Mouse (Mus musculus) hematopoietic multipotent progenitor cell, adult 10-12 weeks (in vitro differentiated cells): ENCODE measurements around the gene Uba2. TPM values are rescaled to one million over a fixed set of nuclear protein-coding genes. Genes with fewer than 3 reads are reported as not detected.

Source experiments
- polyA plus RNA-seq: library from polyadenylated mRNA; stranded (reverse); fragments of >175 nt; gene quantifications from 2 replicates; pipeline ENCODE4 v1.2.3, GENCODE M21; 2012; ENCODE audit warnings: low replicate concordance

Gene Uba2
- 12.7 and 14.3 TPM in 2 replicates for polyA plus RNA-seq

DNA sequence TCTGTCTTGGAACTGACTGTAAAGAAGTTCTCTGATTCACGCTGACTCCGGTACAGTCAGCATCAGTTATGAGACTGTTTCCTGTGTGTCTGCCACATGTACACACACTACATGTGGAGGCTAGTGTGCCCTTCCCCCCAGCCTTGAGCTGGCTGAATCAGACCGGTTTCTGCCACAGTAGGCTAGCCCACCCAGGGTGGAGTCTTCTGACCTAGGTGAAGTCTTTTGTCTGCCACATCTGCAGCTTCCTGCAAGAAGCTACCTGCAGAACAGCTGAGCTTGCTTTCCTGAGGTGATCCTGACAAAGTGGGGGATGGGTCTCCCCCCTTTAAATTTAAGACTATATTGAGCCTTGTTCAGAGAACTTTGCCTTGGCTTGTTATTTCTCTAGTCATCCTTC, at the start of gene Uba2:
Gene Uba2, minus strand, starts transcription at position 146 of the 400 bp plus-strand sequence.

DNA sequence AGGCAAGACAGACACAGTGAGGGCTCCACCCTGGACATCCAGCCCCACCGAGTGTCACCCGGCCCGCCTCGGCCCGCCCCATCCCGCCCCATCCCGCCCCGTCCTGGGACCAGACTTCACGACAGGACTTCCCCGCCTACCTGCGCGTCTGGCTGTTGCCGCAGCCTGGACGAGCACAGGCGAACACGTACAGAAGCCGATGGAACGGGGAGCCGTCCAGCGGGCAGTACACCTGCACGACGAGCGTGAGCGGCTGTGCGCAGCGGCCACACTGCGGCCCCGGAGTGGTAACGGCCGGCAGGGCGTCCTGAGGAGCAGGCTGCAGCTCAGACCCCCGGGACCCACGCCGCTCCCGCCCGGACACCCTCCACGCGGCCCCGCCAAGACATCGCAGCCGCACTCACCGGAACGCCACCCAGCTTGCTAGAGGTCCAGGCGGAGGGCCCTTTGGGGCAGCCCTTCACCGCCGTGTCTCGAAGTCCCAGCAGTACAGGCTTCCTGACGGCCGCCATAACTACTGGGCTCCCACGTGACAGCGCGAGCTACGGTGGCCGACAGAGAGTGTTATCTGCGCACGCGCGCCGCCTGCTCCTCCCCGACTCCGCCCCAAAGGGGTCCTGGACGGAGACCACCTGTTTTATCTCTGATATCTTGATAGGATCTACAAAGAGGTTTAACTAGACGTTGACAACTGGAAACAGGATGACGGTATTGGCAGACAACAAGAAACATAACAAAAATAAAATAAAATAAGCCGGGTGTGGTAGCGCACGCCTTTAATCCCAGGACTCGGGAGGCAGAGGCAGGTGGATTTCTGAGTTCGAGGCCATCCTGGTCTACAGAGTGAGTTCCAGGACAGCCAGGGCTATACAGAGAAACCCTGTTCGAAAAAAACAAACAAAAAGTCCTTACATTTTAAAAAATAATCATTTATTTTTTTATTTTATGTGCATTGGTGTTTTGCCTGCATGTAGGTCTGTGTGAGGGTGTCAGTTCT, 27.0 kb upstream of the Uba2 start, which contains the start of gene Pdcd2l:
Gene Pdcd2l, minus strand, starts transcription at position 530 of the 997 bp plus-strand sequence.

DNA sequence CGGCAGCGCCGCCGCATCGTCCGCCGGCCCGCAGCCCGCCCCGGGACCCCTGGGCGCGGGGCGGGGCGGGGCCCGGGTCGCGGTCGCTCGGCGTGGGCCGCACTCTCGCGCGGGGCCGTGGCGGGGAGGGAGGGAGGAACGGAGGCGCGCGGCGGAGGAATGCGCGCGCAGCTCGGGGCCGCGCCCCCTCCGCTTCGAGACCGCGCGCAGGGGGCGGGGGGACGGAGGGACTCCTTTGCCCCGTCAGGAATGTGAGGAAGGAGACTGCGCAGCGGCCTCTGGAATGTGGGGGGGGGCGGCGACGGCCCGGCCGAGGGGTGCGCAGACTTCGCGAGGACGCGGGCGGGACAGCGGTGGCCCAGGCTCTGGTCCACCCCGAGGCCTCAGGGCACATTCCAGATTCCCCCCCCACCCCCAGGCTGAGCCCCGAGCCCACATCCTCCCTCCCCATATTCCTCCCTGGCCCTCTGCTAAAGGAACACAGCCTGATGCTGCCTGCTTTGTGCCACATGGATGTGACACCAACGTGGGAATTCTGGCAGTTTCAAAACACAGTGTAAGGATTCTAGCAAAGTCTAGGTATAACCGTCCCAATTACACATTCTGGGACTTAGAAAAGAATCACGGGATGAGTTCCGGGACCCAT, 36.2 kb downstream of the Uba2 start, which contains the start of gene Wtip:
Gene Wtip, minus strand, starts transcription at position 152 of the 646 bp plus-strand sequence.

DNA sequence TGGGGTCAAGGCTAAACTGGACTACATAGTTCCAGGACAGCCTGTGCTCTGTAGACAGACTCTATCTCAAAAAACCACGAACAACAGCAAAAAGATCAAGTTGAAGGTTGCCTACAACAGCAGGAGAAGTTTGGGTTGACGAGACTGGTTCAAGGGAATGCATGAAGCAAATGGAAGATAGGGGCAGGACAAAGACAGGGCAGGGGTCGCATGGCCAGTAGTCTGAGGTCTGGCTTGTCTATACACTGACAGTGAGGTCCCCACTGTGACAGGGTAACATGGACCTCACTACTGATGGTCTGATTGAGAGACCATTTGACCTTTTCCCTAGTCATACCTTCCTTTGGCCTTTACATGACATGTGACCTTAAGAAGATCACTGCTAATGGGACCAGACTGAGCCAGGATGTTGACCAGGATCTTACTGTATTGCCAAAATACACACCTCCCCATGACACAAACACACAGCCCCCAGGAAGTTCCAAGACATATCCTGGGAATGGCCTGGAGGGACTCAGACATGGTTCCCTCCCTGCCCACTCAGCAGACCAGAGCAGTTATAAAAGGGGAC, 74.4 kb downstream of the Uba2 start, which contains the start of gene Scgb1b30:
Gene Scgb1b30, plus strand, starts transcription at position 521 of the 571 bp plus-strand sequence.

Other genes with a start within 250 kb of the Uba2 start
- not detected in 2 replicates for gene Scgb2b26, start 224.6 kb downstream of the Uba2 start, polyA plus RNA-seq
- gene Scgb2b27, start 155.7 kb downstream of the Uba2 start, polyA plus RNA-seq: not detected in 2 replicates
- gene Scgb1b27, start 148.1 kb downstream of the Uba2 start, polyA plus RNA-seq: not detected in 2 replicates
- not detected in 2 replicates for gene Scgb1b30, start 74.2 kb downstream of the Uba2 start, polyA plus RNA-seq
- 2.6 and 3.6 TPM in 2 replicates for gene Wtip, start 36.3 kb downstream of the Uba2 start, polyA plus RNA-seq
- 5.6 and 10.0 TPM in 2 replicates for gene Pdcd2l, start 27.1 kb upstream of the Uba2 start, polyA plus RNA-seq
- 445 and 778 TPM in 2 replicates for gene Gpi1, start 60.7 kb upstream of the Uba2 start, polyA plus RNA-seq
- not detected in 2 replicates for gene Gm6096, start 81.4 kb upstream of the Uba2 start, polyA plus RNA-seq
- gene 4931406P16Rik, start 144.0 kb upstream of the Uba2 start, polyA plus RNA-seq: 19.2 and 25.2 TPM in 2 replicates
- gene Lsm14a, start 223.7 kb upstream of the Uba2 start, polyA plus RNA-seq: 29.3 and 36.2 TPM in 2 replicates